Mouse (Mus musculus) hindbrain, embryonic 12.5 days (tissue): Measurements from ENCODE around the gene Ssr2. TPM values are rescaled to one million over a fixed set of nuclear protein-coding genes. Genes with fewer than 3 reads are reported as not detected.
A peak's percentile ranks its signal among the peaks of the same experiment; 100 is the strongest.
"Not testable (repeated sequence)": the region's sequence is repeated elsewhere in the genome, so short reads cannot be mapped to it uniquely, and the experiment has no call there.

ENCODE experiments used
- ATAC-seq: fragments of 200-750 bp; cut with Nextera tagmentation; 2 replicates; pipeline ENCODE4 v1.8.0; 2017; ENCODE audit warnings: moderate TSS enrichment; ENCODE audit not compliant: low FRiP score
- H3K27ac ChIP-seq: fragments of 300-500 bp; sonication (generic); 2 replicates; pipeline ENCODE4 v1.5.1; 2016; ENCODE audit warnings: mild to moderate bottlenecking
- H3K27me3 ChIP-seq: fragments of 300-500 bp; sonication (generic); 2 replicates; pipeline ENCODE4 v1.6.1; 2016; ENCODE audit warnings: mild to moderate bottlenecking
- H3K36me3 ChIP-seq: fragments of 300-500 bp; sonication (generic); 2 replicates; pipeline ENCODE4 v1.6.1; 2016; ENCODE audit warnings: mild to moderate bottlenecking
- H3K4me1 ChIP-seq: fragments of 300-500 bp; sonication (generic); 2 replicates; pipeline ENCODE4 v1.6.1; 2016
- H3K4me2 ChIP-seq: fragments of 300-500 bp; sonication (generic); replicated peaks from 2 replicates; pipeline ENCODE4 v1.6.1; 2016; ENCODE audit warnings: mild to moderate bottlenecking
- H3K4me3 ChIP-seq: fragments of 300-500 bp; sonication (generic); 2 replicates; pipeline ENCODE4 v1.5.1; 2016; ENCODE audit warnings: mild to moderate bottlenecking
- H3K9ac ChIP-seq: fragments of 300-500 bp; sonication (generic); 2 replicates; pipeline ENCODE4 v1.6.1; 2016; ENCODE audit warnings: mild to moderate bottlenecking, moderate library complexity
- H3K9me3 ChIP-seq: fragments of 300-500 bp; sonication (generic); replicated peaks from 2 replicates; pipeline ENCODE4 v1.6.1; 2016; ENCODE audit warnings: mild to moderate bottlenecking
- WGBS: fragments of 180-500 bp; shearing (Covaris S2); methylation state at CpG from one replicate; pipeline ENCODE4 v1.1.7; 2016; 5-methylcytosine and 5-hydroxymethylcytosine counted together
- polyA plus RNA-seq: library from polyadenylated mRNA; unstranded; fragments of >200 nt; fragmentation: Nextera tagmentation; extraction: Ambion mirVana; gene quantifications from 2 replicates; pipeline ENCODE4 v1.2.1, GENCODE M21; 2016

Ssr2 gene
- polyA plus RNA-seq, 1 experiment from 2014 or later = 155 TPM

DNA sequence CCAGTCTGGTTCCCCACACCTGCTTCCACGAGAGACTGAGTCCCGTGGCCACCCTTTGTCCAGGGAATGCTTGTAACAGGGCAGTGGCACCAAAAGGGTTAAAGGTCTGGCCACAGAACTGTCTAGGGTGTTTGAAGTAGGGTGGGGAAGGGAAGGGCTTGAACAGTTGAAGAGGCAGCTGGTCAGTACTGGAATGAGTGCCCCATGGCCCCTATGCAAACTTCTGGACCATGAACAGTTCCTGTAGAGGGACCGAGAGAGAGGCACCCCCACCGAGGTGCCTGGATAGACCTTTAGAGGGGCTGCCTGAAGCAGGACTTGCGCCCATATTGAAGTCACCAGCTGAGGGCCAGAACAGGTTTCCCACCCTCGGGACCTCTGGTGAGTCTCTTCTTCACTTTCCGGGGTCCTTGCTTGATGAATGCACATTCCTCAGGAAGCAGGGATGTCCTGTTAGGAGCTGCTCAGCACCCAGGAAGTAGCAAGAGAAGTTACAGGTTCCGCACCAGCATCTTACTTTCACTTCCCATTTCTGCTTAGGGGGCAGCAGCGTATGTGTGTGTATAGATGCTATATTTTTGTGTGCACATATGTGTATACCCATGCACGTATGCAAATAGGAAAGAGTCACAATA lies 17.4 kb downstream of the Ssr2 start:
- Histone ChIP-seq H3K4me2 (no peak overlapping the region), H3K4me1 (peaks cover 7% of the 10 kb centered on the region; the same call in 1 of the 2 replicates), H3K4me3 (no peak overlapping the region), H3K27ac (no peak overlapping the region), H3K27me3 (no peaks in the 10 kb centered on the region), H3K9me3 (no peaks in the 10 kb centered on the region), H3K9ac (no peak overlapping the region), H3K36me3 (peaks cover 8% of the 10 kb centered on the region)
- 71% methylated on average over 10 of the region's 10 CpGs for whole genome bisulfite sequencing
- no peak for ATAC-seq

DNA sequence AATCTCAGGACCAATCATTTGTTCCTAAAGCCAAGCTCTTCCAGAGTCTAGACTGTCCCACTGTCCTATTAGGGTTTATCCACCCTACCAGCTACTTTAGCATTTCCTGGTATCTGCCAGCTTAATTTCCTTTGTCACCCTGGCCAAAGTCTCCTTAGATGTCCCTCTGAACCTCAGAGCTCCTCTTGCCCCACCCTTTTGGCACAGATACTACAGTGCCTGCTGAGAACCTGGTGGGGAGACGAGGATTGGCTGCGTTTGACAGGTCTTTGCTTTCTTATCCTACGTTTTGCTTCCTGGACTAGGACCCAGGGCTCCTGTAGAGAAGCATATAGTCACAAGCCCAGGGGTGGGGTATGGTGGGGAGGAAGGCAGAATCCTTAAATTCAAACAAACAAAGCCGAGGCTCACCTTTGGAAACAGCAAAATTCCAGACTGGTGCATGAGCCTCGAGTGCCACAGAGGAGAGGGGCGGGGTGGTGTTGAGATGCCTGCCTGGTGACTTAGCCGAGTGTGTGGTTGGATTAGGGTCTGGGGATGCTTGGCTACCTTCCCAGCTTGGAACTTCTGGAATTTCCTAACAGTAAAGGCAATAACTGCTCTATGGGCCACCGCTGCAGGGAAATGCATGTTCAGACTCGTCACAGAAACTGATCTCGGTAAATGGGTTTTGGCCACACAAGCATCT lies 18.4 kb downstream of the Ssr2 start:
- Histone ChIP-seq H3K4me1 (peaks cover 7% of the 10 kb centered on the region; the same call in 1 of the 2 replicates), H3K9ac (no peak overlapping the region), H3K36me3 (no peaks in the 10 kb centered on the region), H3K27me3 (no peaks in the 10 kb centered on the region), H3K9me3 (no peaks in the 10 kb centered on the region), H3K4me2 (no peak overlapping the region), H3K27ac (no peak overlapping the region), H3K4me3 (no peak overlapping the region)
- ATAC-seq = no peak
- WGBS = 67% methylated on average over 10 of the region's 10 CpGs

DNA sequence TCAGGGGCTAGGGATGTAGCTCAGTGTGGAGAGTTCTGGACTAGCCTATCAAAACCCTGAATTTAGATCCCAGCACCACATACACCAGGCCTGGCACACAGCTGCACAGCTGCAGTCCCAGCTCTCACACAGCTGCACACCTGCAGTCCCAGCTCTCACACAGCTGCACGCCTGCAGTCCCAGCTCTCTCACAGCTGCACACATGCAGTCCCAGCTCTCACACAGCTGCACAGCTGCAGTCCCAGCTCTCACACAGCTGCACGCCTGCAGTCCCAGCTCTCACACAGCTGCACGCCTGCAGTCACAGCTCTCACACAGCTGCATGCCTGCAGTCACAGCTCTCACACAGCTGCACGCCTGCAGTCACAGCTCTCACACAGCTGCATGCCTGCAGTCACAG lies 20.9 kb downstream of the Ssr2 start:
- 81% methylated on average over 4 of the region's 4 CpGs for WGBS
- H3K36me3 ChIP-seq, H3K9me3 ChIP-seq, H3K27me3 ChIP-seq, H3K4me1 ChIP-seq, H3K27ac ChIP-seq, ATAC-seq, H3K9ac ChIP-seq, H3K4me3 ChIP-seq, H3K4me2 ChIP-seq: not testable (repeated sequence)

DNA sequence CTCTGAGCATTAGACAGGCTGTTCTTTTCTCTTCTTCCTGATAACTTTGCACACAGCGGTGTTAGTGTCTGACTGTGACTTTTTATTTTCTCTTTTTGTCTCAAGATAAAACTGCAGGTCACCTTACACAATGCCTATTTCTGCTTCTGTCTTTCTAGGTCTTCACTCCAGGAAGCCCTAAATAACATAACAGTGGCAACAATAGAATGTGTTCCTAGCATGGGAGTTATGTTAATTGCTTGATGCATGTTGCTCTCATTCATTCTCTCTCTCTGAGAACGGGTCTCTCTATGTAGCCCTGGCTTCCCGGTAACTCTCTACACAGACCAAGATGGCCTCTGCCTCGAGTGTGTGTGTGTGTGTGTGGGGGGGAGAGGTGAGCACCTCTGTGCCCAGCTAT lies 26.8 kb downstream of the Ssr2 start:
- no peak overlapping the region for H3K9ac ChIP-seq

DNA sequence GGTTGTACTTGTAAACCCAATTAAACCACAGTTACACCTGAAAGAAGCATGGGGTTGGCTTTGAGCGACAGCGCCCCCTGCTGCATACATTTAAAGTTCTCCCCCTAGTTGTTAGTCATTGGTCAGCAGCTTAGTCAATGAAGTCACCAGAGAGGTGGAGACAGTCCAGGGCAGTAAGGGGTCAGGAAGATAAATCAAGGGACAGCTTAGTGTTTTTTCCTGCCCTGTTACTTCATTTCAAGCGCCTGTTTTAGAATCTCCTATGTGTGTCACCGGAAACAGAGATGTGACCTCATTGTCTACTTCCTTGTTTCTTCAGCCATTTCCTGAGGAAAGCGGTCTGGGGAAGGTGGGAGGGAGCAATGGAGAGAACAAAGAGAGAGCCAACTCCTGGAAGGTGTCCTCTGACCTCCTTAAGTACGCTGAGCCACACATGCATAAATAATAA lies 28.1 kb downstream of the Ssr2 start:
- ATAC-seq = no peak
- 38% methylated on average over 6 of the region's 6 CpGs for WGBS
- no peak overlapping the region for H3K9ac ChIP-seq
- H3K27ac ChIP-seq = no peak overlapping the region
- H3K36me3 ChIP-seq = no peaks in the 10 kb centered on the region
- H3K4me3 ChIP-seq = no peak overlapping the region
- peaks cover 12% of the 10 kb centered on the region for H3K4me1 ChIP-seq
- H3K27me3 ChIP-seq = 0 out of 2 replicates have a peak, but pooled peaks cover 3% of the 10 kb centered on the region
- H3K9me3 ChIP-seq = no peaks in the 10 kb centered on the region
- H3K4me2 ChIP-seq = no peak overlapping the region

More for the DNA sequence above, 26.8 kb downstream of the Ssr2 start:
- no peak overlapping the region for H3K4me3 ChIP-seq
- no peak overlapping the region for H3K27ac ChIP-seq
- H3K4me1 ChIP-seq = peaks cover 4% of the 10 kb centered on the region
- H3K4me2 ChIP-seq = no peak overlapping the region
- 78% methylated on average over 4 of the region's 4 CpGs for WGBS
- ATAC-seq = no peak
- 0 out of 2 replicates have a peak, but pooled peaks cover 3% of the 10 kb centered on the region for H3K27me3 ChIP-seq
- no peaks in the 10 kb centered on the region for H3K9me3 ChIP-seq
- H3K36me3 ChIP-seq = no peaks in the 10 kb centered on the region

DNA sequence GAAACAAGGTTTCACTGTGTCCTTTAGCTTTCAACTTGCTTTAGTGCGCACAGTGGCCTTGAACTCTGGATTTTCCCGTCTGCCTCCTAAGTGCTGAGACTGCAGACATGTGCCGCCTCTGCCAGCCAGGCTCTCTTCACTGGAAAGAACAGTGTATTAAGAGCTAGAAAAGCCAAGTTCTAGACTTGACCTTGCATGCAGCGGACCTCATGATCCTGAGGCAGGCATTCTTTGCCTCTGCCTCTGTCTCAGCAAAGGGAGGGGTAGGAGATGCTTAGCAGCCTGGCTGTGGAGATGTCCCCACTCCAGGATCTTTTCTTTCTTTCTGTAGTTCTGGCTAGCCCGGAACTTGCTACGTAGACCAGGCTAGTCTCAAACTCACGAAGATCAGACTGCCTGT lies 29.2 kb downstream of the Ssr2 start:
- no peak overlapping the region for H3K27ac ChIP-seq
- H3K4me2 ChIP-seq = no peak overlapping the region
- H3K4me3 ChIP-seq = no peak overlapping the region
- 0 out of 2 replicates have a peak, but pooled peaks cover 3% of the 10 kb centered on the region for H3K27me3 ChIP-seq
- ATAC-seq = no peak
- H3K9ac ChIP-seq = no peak overlapping the region
- 91% methylated on average over 7 of the region's 7 CpGs for WGBS
- H3K9me3 ChIP-seq = no peaks in the 10 kb centered on the region
- H3K4me1 ChIP-seq = peaks cover 12% of the 10 kb centered on the region
- no peaks in the 10 kb centered on the region for H3K36me3 ChIP-seq

DNA sequence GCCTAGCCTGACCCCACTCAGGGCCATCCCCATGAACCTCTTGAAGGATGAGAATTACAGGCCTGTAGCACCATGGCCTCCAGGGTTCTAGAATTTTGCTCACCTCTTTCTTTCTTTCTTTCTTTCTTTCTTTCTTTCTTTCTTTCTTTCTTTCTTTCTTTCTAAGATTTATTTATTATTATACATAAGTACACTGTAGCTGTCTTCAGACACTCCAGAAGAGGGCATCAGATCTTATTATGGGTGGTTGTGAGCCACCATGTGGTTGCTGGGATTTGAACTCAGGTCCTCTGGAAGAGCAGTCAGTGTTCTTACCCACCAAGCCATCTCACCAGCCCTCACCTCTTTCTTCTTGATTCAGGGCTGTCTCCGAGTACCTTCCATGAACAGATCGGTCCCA lies 30.0 kb downstream of the Ssr2 start, which contains the start of gene Arhgef2:
TSS of gene Arhgef2 (plus strand) at position 301 of the 400 bp plus-strand sequence.
- H3K36me3 ChIP-seq, H3K27ac ChIP-seq, H3K27me3 ChIP-seq, ATAC-seq, H3K9me3 ChIP-seq, H3K4me2 ChIP-seq, H3K4me3 ChIP-seq, H3K9ac ChIP-seq: not testable (repeated sequence)
- 89% methylated on average over 2 of the region's 2 CpGs for WGBS
- H3K4me1 ChIP-seq = peaks cover 12% of the 10 kb centered on the region

DNA sequence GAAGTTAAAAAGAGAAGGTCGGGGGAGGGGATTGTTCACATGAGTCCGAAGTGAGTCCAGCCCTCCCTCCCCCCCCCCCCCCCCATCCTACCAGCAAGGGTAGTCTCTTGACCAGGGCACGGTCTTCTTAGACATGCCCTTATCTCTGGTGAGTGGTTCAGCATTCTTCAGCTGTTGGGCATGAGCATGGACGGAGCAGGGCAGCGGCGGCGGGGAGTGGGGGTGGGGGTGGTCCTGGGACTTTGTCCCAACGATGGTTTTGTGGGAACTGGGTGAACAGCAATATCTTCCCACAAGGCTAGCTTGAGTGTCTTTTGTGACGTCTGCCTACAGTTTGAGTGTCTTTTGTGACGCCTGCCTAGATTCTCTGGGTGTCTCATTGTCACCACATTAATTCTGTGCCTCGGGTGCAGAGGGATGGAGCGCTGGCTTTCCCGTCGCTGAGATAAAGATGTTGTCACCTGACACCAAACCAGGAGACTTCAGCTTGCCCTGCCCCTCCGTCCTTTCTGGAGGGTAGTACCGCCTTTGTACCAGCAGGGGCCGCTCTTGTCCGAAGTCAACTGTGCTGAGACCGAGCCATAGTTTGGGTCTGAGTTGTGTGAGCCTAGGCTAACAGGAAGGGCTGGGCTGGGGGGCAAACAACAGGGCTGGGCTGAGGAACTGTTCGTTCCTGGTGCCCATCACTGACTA lies 31.5 kb downstream of the Ssr2 start:
- Histone ChIP-seq H3K27ac (peak overlapping the region; percentile 23; the same call in 1 of the 2 replicates), H3K27me3 (0 out of 2 replicates have a peak, but pooled peaks cover 3% of the 10 kb centered on the region), H3K9me3 (no peaks in the 10 kb centered on the region), H3K9ac (peak overlapping the region; percentile 46), H3K4me1 (peaks cover 12% of the 10 kb centered on the region), H3K4me2 (peak overlapping the region; percentile 55), H3K4me3 (peak overlapping the region; percentile 27), H3K36me3 (no peaks in the 10 kb centered on the region)
- ATAC-seq = peak; percentile 88
- under 1% methylated on average over 19 of the region's 20 CpGs for WGBS

DNA sequence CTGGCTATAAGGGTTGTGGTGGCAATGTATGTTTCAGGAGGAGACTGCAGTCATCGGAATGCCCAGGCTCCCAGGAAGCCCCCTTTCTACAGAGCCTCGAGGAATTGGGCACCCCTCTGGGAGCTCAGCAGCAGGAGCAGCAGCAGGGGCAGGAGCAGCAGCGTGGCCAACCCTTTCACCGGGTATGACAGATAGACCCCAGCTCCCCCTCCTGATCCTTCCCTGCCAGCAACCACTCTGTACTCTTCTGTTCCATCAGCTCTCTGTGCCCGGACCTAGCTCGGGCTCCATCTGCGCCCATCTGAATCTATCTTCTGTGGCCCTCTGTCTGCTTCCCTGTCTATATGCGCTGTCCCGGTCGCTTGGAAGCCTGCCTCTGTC lies 32.1 kb downstream of the Ssr2 start:
- Histone ChIP-seq H3K27me3 (0 out of 2 replicates have a peak, but pooled peaks cover 3% of the 10 kb centered on the region), H3K4me1 (peaks cover 12% of the 10 kb centered on the region), H3K4me2 (peak overlapping the region; percentile 55), H3K4me3 (peak overlapping the region; percentile 27), H3K9me3 (no peaks in the 10 kb centered on the region), H3K36me3 (no peaks in the 10 kb centered on the region), H3K27ac (peak overlapping the region; percentile 23; the same call in 1 of the 2 replicates), H3K9ac (peak overlapping the region; percentile 46)
- peak; percentile 55 for ATAC-seq
- 22% methylated on average over 10 of the region's 10 CpGs for WGBS

DNA sequence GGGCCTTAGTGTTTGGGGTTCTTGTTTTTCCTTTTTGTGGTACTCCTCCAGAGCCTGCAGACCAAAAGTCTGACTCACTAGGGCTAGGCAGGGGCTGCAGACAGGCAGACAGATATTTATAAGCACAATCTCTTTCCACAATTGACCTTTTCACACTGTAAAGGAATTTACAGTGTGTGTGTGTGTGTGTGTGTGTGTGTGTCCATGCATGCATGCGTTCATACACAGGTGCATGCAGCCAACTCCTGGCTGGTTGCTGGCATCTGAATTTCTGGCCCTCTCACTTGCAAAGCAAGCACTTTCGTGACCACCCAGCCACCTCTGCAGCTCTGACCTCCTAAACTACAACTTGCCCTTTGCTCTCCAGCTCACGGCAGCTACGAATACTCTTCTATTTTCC lies 33.4 kb downstream of the Ssr2 start:
- 83% methylated on average over 4 of the region's 4 CpGs for WGBS
- H3K9me3 ChIP-seq = no peaks in the 10 kb centered on the region

DNA sequence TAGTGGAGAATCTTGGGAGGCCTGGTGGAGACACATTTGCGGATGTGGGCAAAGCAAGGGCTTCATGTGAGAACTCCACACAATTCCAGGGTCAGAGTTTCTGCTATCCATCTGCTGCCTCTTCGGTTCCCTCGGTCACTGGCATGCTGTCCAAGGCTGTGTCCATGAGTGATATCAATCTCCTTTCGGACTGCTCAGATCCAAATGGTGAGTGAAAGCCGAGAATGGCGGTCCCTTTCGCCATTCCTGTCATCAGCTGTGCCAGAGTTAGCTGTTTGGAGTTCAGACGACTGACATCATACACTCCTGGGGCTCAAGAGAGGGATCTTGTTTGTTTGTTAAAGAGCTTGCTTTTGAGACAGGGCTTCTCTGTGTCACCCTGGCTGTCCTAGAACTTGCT lies 38.7 kb downstream of the Ssr2 start:
- H3K4me3 ChIP-seq = no peak overlapping the region
- no peak overlapping the region for H3K4me2 ChIP-seq
- H3K4me1 ChIP-seq = peaks cover 9% of the 10 kb centered on the region; the same call in 1 of the 2 replicates
- WGBS = 80% methylated on average over 8 of the region's 8 CpGs
- H3K27ac ChIP-seq = no peak overlapping the region
- no peak for ATAC-seq
- no peaks in the 10 kb centered on the region for H3K36me3 ChIP-seq
- H3K9me3 ChIP-seq = no peaks in the 10 kb centered on the region
- H3K27me3 ChIP-seq = no peaks in the 10 kb centered on the region
- no peak overlapping the region for H3K9ac ChIP-seq

More for the DNA sequence above, 33.4 kb downstream of the Ssr2 start:
- no peak overlapping the region for H3K27ac ChIP-seq
- no peak for ATAC-seq
- no peaks in the 10 kb centered on the region for H3K36me3 ChIP-seq
- no peak overlapping the region for H3K4me2 ChIP-seq
- no peak overlapping the region for H3K9ac ChIP-seq
- H3K4me1 ChIP-seq = peaks cover 12% of the 10 kb centered on the region
- H3K4me3 ChIP-seq = no peak overlapping the region
- H3K27me3 ChIP-seq = 0 out of 2 replicates have a peak, but pooled peaks cover 3% of the 10 kb centered on the region

DNA sequence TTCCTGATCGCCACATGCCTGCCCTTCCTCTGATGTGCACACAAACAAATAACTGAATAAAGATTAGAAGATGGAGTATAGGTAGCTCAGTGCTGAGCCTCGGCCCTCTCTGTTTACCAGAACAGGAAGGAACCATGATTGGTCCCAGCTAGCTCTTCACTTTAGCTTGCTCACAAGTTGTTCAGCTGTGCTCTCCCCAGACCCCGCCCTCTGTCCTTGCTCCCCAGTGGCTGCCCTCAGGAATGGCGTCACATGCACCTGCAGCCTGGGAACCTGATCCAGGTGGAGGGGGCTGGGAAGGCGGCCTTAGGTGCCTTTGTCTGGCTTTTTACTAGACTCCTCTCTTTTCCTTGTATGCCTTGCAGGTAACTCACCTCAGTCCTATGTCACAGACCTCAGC lies 39.4 kb downstream of the Ssr2 start:
- WGBS = 65% methylated on average over 5 of the region's 5 CpGs

More for the DNA sequence above, 39.4 kb downstream of the Ssr2 start:
- Histone ChIP-seq H3K9me3 (no peaks in the 10 kb centered on the region), H3K4me1 (peaks cover 9% of the 10 kb centered on the region; the same call in 1 of the 2 replicates), H3K27ac (0 out of 2 replicates have a peak overlapping the region, but pooled peaks have one; percentile 6), H3K27me3 (no peaks in the 10 kb centered on the region), H3K4me3 (no peak overlapping the region), H3K9ac (peak overlapping the region; percentile 27; the same call in 1 of the 2 replicates), H3K4me2 (no peak overlapping the region), H3K36me3 (no peaks in the 10 kb centered on the region)
- ATAC-seq = no peak
